Mouse (Mus musculus): ENCODE data around the gene Usp27x.

DNA sequence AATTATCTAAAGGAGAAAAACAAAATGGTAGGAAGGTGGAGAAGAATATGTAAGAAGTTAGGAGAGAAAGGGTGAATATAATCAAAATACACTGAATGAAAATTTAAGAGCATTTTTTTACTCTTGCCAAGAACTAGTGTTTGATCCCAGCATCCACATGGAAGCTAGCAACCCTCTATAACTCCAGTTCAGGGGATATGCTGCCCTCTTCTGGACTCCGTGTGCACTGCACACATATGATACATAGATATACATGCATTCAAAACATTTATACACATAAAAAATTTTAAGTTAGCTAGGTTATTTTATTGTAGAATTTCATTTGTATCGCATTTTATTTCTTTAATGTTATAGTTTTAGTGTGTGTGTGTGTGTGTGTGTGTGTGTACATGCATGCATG is 50.2 kb downstream of the Usp27x start:
- no peak for TF ChIP-seq CTCF (IDR thresholded peaks at IDR 0.05; ENCODE audit: control insufficient read depth, insufficient read depth, insufficient replicate concordance, low read depth, low read length)
- TF ChIP-seq POLR2A (IDR thresholded peaks at IDR 0.05; ENCODE audit: control insufficient read depth, low read depth, low read length): no peak
